Mouse (Mus musculus) heart, postnatal 0 days (tissue): ENCODE measurements around the gene Rnf113a1.

Experiments used
- CTCF ChIP-seq: IDR thresholded peaks from 2 replicates; pipeline ENCODE4 v1.5.1; 2016; ENCODE audit warnings: antibody characterized with exemption, control low read depth, low read depth
- EP300 ChIP-seq: IDR thresholded peaks from 2 replicates; pipeline ENCODE4 v1.6.1; 2016; ENCODE audit warnings: antibody characterized with exemption, low read depth

GRCm38 (mm10) chrX:37163115-37163514 lies 27.9 kb upstream of the Rnf113a1 start:
- TF ChIP-seq EP300 (no peak), CTCF (no peak)
